Mouse (Mus musculus): ENCODE data around the gene D3Ertd254e. TPM values are rescaled to one million over a fixed set of nuclear protein-coding genes. Genes with fewer than 3 reads are reported as not detected.
A peak's percentile ranks its signal among the peaks of the same experiment; 100 is the strongest.
"Not testable (repeated sequence)": the region's sequence is repeated elsewhere in the genome, so short reads cannot be mapped to it uniquely, and the experiment has no call there.

Gene D3Ertd254e
- 1.5 and 2.3 TPM in 2 replicates for polyA plus RNA-seq (2012; rRNA removed)

GRCm38 (mm10) chr3:36150934-36151686, at the start of gene D3Ertd254e:
Gene D3Ertd254e (plus strand): TSS chr3:36151017.
- DNase-seq (ENCODE audit: low read depth), result no peak

DNA sequence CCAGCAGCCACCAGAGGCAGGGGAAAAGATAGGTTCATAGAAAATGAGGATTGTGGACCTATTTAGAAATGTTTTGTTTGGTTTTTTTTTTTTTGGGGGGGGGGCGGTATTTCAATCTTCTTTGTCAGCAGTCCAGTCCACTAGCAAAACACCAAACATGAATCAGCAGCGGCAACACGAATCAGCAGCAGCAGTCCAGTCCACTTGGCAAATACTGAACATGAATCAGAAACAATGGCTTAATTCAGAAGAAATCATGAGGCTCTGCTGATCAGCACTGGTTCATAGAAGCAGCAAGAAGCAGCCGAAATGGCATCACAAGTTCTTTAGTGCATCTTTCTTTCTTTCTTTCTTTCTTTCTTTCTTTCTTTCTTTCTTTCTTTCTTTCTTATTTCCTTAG, 34.7 kb upstream of the D3Ertd254e start:
- DNase-seq (ENCODE audit: low read depth), result no peak

DNA sequence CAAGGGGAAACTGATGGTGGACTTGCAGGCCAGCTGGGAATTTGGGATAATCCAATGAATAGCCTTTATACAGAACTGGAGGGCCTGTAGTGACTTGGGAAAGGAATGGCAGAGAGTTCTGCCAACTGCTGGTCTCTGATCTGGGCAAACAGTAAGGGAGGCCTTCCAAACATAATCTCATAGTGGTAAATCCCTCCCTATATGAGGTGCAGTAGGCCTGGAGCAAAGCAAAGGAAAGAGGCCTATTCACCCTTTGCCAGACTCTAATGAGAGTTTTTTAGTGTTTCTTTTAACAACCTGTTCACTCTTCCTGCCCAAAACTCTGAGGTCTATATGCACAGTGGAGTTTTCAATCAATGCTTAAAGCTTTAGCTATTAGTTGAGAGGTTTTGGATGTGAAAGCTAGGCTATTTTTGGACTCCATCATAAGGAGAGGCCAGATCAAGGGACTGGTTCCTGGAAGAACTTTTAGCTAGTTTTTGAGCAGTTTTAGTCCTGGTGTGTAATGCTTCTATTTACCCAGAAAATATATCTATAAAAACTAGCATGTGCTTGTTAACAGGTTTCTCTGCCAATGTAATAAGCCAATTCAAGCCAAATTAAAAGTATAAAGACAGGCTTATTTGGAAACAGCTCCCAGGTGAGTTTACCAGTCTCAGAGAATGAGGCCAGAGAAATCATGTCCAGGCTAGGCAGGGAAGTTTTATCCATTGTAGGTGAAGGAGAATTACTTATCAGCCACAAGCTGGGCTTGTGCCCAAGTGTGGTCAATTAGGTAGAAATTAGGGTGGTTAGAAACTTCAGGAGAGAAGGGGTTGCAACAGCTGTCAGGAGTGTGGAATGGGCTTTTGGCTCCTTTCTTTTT, 30.9 kb upstream of the D3Ertd254e start:
- DNase-seq (ENCODE audit: low read depth), result no peak

GRCm38 (mm10) chr3:36126176-36126575, 24.6 kb upstream of the D3Ertd254e start:
- DNase-seq (ENCODE audit: low read depth), result not testable (repeated sequence)

DNA sequence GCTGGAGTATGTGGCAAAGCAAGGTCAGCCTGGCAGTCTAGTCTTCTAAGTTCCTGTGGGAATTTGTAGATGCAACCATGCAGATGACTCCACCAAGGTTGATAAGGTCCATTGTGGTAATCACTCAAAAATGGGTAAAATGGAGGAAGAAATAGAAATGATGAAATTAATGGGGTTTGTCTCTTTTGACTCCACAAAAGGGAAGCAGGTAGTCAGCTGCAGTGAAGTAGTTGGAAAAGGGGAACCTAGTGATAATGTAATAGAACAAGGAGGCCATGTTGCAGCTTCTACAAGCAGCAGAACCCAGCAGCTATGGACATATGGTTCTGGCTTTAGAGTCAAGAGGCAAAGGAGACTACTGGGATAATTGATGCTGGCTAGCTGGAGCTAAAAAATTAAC, 14.7 kb upstream of the D3Ertd254e start:
- DNase-seq (ENCODE audit: low read depth), result no peak

DNA sequence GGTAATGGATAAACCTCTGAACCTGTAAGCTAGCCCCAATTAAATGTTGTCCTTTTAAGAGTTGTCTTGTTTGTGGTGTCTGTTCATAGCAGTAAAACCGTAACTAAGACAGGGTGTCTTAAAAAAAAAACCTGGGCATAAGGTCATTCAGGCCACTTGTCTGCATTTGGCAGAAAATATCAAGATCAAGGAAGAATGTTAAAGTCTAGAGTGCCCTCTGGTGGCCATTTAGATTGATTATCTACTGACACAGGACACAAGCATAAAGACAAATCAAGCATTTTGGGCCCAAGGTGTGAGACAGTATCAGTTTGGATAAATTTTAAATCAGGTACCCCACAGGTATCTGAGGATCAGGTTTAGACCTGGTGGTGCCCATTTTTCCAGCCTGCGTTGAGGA, 13.3 kb upstream of the D3Ertd254e start:
- no peak for DNase-seq (ENCODE audit: low read depth)

- peak; percentile 98 for DNase-seq (ENCODE audit: low read depth)
Observed at GRCm38 (mm10) chr3:36138171-36138660, 12.6 kb upstream of the D3Ertd254e start.

GRCm38 (mm10) chr3:36138996-36139395, 11.8 kb upstream of the D3Ertd254e start:
- peak; percentile 94 for DNase-seq (ENCODE audit: low read depth)

DNA sequence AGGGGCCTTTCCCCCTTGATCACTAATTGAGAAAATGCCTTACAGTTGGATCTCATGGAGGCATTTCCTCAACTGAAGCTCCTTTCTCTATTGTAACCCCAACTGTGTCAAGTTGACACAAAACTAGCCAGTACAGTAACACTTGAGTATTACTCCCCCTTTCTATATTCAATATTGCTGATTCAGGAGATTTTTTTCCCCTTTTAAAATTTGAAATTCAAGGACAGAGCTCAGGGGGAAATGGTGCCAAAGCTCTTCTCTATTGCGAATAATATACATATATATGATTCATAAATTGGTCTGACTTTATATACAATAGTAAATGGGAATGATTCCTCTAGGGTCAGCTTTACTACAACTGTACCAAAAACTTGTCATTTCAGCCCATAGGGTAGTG, 282 bp upstream of the D3Ertd254e start:
- DNase-seq (ENCODE audit: low read depth), result no peak

DNA sequence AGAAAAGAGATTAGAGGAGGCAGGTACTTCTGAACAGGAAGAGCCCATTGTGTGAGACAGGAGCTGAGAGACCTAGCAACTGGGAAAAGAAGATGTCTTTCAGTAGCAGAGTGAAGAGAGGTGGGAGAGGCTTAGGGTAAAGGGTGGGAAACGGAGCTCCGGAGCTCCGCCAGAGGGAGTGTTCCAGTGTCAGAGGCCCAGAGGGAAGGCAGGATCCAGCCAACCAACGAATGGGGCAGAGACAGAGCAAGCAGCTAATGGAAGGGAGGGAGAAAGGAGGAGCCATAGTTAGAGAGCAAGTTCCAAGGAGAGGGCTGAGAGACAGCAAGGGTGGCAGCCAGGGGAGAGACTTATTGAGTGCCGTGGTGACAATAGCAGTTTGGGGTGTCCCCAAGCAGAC, 4.5 kb downstream of the D3Ertd254e start:
- DNase-seq (ENCODE audit: low read depth), result no peak

DNA sequence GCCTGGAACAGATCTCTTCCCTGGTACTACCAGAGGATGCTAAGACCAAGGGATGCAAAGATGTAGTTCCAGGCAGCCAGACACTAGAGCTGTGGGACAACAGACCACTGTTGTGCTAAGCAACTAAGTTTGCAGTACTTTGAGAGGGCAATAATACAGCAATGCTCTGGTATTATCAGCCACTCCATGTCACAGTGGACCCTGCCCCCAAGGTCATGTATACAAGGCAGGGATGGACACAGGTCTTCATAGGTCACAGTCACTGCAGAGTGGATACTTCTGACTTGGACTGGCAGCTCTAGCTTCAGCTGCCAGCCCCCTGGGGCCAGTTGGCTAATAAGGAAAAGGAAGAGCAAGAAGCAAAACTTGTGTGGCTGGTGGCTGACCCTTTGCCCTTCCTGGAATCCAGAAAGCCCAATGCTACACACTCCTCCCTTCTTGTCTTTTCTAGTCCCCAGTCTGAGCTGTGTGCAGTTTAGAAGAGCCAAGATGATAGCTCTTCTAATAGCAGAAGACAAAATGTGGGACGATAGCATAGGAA, 19.9 kb downstream of the D3Ertd254e start:
- DNase-seq (ENCODE audit: low read depth), result no peak

DNA sequence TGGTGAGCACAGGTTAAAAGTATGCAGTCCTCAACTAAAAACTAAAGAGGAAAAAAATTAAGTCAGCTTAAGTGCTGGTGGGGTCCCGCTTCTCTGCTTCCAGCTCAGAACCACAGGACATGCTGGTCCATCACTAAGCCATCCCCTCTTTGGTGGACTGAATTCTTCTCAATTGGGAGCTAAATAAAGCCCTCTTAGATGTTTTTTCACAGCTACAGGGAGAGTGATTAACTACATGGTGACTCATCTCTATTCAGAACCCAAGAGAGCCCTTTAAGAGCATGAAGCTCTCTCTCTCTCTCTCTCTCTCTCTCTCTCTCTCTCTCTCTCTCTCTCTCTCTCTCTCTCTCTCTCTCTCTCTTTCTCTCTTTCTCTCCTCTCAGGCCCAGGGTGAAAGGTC, 20.5 kb downstream of the D3Ertd254e start:
- DNase-seq (ENCODE audit: low read depth), result no peak

DNA sequence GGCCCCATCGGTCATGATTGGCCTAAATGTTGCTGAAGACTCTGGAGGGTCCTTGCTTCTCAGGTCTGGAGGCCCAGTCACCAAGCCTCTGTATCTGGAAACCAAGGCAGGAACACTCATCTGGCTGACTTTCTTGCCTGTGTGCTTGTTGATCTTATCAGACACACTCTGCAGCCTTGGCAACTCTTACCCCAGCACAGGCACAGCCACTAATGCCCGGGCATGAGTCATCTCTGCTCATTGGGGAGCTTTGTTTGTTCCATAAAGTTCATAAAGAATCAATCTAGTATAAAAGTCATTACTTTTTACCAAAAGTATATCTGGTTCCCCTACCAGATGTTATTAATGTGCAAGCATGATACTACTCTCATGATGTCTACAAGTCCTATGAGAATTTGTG, 22.9 kb downstream of the D3Ertd254e start:
- no peak for DNase-seq (ENCODE audit: low read depth)

DNA sequence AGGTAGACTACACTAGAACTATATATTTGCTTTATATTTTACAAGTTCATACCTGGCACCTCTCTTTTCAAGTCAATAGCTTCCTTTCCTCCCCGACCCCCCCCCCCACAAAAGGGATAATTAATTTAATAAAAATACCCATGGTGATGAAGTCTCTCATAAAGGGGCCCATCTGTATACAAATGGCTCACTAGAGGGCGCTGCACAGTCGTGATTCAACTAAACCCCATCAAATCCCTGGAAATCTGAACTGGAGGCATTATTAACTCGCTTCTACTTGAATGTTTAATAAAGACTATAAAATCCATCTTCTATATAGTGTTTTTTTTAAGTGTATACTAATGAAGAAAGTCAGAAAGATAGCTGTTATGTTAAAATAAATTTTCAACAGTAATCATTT, 30.7 kb downstream of the D3Ertd254e start:
- DNase-seq (ENCODE audit: low read depth), result no peak

DNA sequence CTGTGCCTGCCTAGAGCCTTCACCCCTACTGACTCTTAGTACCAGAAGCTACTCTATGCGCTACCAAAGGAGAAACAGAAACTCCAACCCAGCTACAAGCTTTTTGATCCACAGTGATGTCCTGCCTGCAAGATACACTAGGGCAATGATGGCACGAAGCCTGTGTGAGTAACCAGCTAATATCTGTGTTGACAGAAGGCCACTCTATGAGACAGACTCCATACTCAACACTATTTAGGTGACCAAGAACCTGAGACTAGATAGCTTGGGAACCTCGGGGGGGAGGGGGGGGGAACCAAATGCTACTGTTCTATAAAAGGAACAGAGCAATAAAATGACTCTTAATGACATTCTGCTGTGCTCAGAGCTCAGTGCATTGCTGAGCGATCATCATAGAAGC, 35.7 kb downstream of the D3Ertd254e start:
- no peak for DNase-seq (ENCODE audit: low read depth)

DNA sequence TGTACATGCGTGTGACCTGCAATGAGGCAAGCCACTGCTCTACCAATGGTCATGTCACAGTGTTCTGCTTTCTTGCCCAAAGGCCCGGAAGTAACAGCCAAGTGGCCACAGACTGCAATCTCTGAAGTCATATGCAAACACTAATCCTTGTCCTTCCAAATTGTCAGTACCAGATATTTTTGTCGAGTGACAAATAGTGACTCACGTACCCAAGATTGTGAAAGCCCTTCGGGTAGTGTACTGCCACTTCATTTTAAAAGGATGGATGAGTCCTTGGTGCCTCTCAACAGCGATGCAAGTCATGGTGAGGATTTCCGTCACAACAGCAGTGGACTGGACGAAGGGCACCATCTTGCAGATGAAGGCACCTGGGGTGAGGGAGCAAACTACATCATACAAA, 38.4 kb downstream of the D3Ertd254e start:
- no peak for DNase-seq (ENCODE audit: low read depth)

DNA sequence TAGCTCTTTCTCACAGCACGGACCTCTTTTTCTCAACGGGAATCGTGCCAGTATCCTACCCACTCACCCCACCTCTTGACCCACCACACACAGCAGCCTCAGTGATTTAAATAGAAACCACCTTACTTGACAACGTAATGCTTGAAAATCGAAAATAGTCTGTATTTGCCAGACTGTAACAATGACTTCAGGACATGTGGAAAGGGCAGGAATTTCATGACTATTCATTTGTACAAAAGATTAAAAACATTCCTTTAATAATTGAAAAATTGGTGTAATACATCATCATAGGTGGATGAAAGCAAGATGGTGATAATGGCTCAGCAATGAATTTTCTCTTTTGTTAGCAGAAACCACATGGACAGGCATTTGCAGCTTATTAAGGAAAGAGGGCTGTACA, 50.3 kb downstream of the D3Ertd254e start:
- no peak for DNase-seq (ENCODE audit: low read depth)

DNA sequence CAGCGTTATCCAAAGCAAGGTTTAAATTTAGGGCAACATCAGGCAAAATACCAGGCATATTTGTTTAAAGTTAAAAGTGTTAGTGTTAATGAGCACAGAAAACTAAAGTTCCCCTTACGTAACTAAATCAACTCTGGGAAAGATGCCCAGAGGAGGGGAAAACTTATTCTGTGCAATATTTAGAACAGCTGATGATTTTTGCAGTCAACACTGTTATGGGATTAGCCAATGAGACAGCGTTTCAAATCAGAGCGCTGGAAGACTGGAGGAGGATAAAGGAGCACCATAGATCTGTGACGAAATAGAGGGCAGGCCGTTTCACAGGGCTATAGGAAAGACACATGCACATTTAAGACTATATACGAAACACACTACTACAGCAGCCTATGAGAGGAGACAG, 52.1 kb downstream of the D3Ertd254e start:
- no peak for DNase-seq (ENCODE audit: low read depth)

DNA sequence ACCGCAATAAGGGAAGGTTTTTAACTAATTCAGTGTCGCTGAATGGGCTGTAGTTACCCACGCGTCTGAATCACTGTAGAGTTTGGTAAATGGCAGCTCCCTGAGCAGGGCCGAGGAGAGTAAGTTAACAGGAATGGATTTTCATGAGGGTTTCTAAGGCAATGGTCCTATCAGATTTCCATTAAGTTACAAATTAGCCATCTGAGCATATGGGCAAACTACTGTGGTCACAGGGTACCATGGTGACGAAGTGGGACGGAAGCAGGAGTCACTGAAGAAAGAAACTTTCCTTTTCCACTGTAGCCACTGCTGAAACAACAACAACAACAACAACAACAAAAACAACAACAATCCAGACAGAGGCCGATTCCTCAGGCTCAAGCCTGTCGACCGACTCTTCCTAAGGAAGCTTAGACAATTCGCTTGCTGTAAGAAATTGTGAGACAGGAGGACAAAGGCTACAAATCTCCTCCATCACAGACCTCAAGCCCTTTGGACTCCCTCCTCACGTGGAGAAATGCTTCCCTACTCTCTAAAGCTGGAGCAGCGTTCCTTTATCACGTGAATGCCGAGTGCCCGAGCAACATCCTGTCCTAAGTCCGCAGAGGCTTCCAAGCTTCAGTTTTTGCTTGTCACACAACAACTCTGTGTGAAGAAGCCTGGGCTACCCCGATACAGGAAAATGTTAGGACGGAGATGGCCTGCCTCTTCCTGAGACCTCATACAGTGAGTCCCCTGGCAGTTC, 56.9 kb downstream of the D3Ertd254e start:
- no peak for DNase-seq (ENCODE audit: low read depth)

- no peak for DNase-seq (ENCODE audit: low read depth)
Observed at GRCm38 (mm10) chr3:36209776-36210555, 59.1 kb downstream of the D3Ertd254e start.

- no peak for DNase-seq (ENCODE audit: low read depth)
Observed at GRCm38 (mm10) chr3:36210939-36211338, 60.1 kb downstream of the D3Ertd254e start.
